Mouse (Mus musculus) layer of hippocampus, adult 2 months (tissue): ENCODE results near the gene Tmbim4. TPM values are rescaled to one million over a fixed set of nuclear protein-coding genes. Genes with fewer than 3 reads are reported as not detected.

Source experiments
- DNase-seq, 2 experiments: peaks; one replicate each; pipeline ENCODE4 v3.0.0; 2022; ENCODE audit warnings: low spot score in 2 of 2
- H3K27ac ChIP-seq: fragments of 200-600 bp; 2 replicates; pipeline ENCODE4 v1.8.1; 2022
- H3K4me3 ChIP-seq: fragments of 200-600 bp; 2 replicates; pipeline ENCODE4 v1.8.1; 2022; ENCODE audit warnings: mild to moderate bottlenecking
- CTCF ChIP-seq: fragments of 200-600 bp; conservative IDR thresholded peaks from 2 replicates; pipeline ENCODE4 v1.8.1; 2022; ENCODE audit warnings: antibody characterized with exemption, mild to moderate bottlenecking, moderate library complexity
- total RNA-seq, 2 experiments: library from RNA; stranded (reverse); gene quantifications; 2 replicates each; pipeline ENCODE4 v1.2.3; 2021

Gene Tmbim4
- total RNA-seq, 2 experiments from 2014 or later = 55.6 to 59.0 TPM

GRCm38 (mm10) chr10:120238241-120238640 is 36.9 kb downstream of the Tmbim4 start:
- no peak overlapping the region for H3K4me3 ChIP-seq
- DNase-seq = no peak
- no peak for TF ChIP-seq CTCF
- no peak overlapping the region for H3K27ac ChIP-seq

- no peak for DNase-seq
- no peak for TF ChIP-seq CTCF
- no peak overlapping the region for H3K4me3 ChIP-seq
- no peak overlapping the region for H3K27ac ChIP-seq
Measured at GRCm38 (mm10) chr10:120239476-120239875, 38.1 kb downstream of the Tmbim4 start.

GRCm38 (mm10) chr10:120242421-120242820 is 41.0 kb downstream of the Tmbim4 start:
- DNase-seq = no peak
- no peak overlapping the region for H3K27ac ChIP-seq
- H3K4me3 ChIP-seq = no peak overlapping the region
- no peak for TF ChIP-seq CTCF

GRCm38 (mm10) chr10:120245681-120246080 is 44.3 kb downstream of the Tmbim4 start:
- H3K4me3 ChIP-seq = no peak overlapping the region
- no peak for DNase-seq
- TF ChIP-seq CTCF = no peak
- no peak overlapping the region for H3K27ac ChIP-seq

- TF ChIP-seq CTCF = peak; percentile 85
- Histone ChIP-seq H3K4me3 (no peak overlapping the region), H3K27ac (no peak overlapping the region)
- peak; percentile 43 to 44 for DNase-seq
Measured at GRCm38 (mm10) chr10:120246994-120247750, 45.8 kb downstream of the Tmbim4 start.

GRCm38 (mm10) chr10:120250911-120251683 is 49.7 kb downstream of the Tmbim4 start:
- H3K27ac ChIP-seq = no peak overlapping the region
- TF ChIP-seq CTCF = peak; percentile 48
- H3K4me3 ChIP-seq = no peak overlapping the region
- no peak for DNase-seq

- no peak for DNase-seq
- TF ChIP-seq CTCF = no peak
- H3K4me3 ChIP-seq = no peak overlapping the region
- H3K27ac ChIP-seq = no peak overlapping the region
Measured at GRCm38 (mm10) chr10:120251791-120252190, 50.4 kb downstream of the Tmbim4 start.

GRCm38 (mm10) chr10:120252800-120253199 is 51.4 kb downstream of the Tmbim4 start:
- no peak overlapping the region for H3K27ac ChIP-seq
- TF ChIP-seq CTCF = no peak
- DNase-seq = no peak
- no peak overlapping the region for H3K4me3 ChIP-seq

GRCm38 (mm10) chr10:120257231-120257630 is 55.8 kb downstream of the Tmbim4 start:
- peak; percentile 81 for TF ChIP-seq CTCF

GRCm38 (mm10) chr10:120267790-120268189 is 66.4 kb downstream of the Tmbim4 start:
- H3K4me3 ChIP-seq = no peak overlapping the region
- no peak for TF ChIP-seq CTCF
- DNase-seq = no peak
- no peak overlapping the region for H3K27ac ChIP-seq

More at GRCm38 (mm10) chr10:120257231-120257630, 55.8 kb downstream of the Tmbim4 start:
- H3K27ac ChIP-seq = no peak overlapping the region
- no peak overlapping the region for H3K4me3 ChIP-seq
- peak; percentile 19 to 55 for DNase-seq

- TF ChIP-seq CTCF = peak; percentile 41
- no peak overlapping the region for H3K27ac ChIP-seq
- no peak overlapping the region for H3K4me3 ChIP-seq
- DNase-seq = no peak
Measured at GRCm38 (mm10) chr10:120269946-120270345, 68.6 kb downstream of the Tmbim4 start.

- peak in 1 of 2 experiments; percentile 58 for DNase-seq
- TF ChIP-seq CTCF = peak; percentile 91
- no peak overlapping the region for H3K4me3 ChIP-seq
- no peak overlapping the region for H3K27ac ChIP-seq
Measured at GRCm38 (mm10) chr10:120270777-120271176, 69.4 kb downstream of the Tmbim4 start.

GRCm38 (mm10) chr10:120271318-120271717 is 69.9 kb downstream of the Tmbim4 start:
- DNase-seq = no peak
- no peak for TF ChIP-seq CTCF
- Histone ChIP-seq H3K27ac (no peak overlapping the region), H3K4me3 (no peak overlapping the region)
